Mouse (Mus musculus) midbrain, postnatal 0 days (tissue): ENCODE results near the gene 2210010C04Rik. TPM values are rescaled to one million over a fixed set of nuclear protein-coding genes. Genes with fewer than 3 reads are reported as not detected.
"Not testable (repeated sequence)": the region's sequence is repeated elsewhere in the genome, so short reads cannot be mapped to it uniquely, and the experiment has no call there.

ENCODE experiments used
- ATAC-seq: fragments of 200-750 bp; cut with Nextera tagmentation; 2 replicates; pipeline ENCODE4 v1.8.0; 2017; ENCODE audit warnings: moderate number of reproducible peaks, mild to moderate bottlenecking, moderate TSS enrichment, moderate library complexity; ENCODE audit not compliant: low FRiP score
- DNase-seq: peaks from one replicate; pipeline ENCODE4 v3.0.0-alpha.2; 2015; ENCODE audit warnings: low spot score
- H3K27ac ChIP-seq: fragments of 300-500 bp; sonication (generic); 2 replicates; pipeline ENCODE4 v1.5.1; 2014; ENCODE audit warnings: low read depth, mild to moderate bottlenecking, low read length, mixed read lengths
- H3K27me3 ChIP-seq: fragments of 300-500 bp; sonication (generic); 2 replicates; pipeline ENCODE4 v1.6.1; 2014; ENCODE audit warnings: low read length, control low read depth, mixed read lengths; ENCODE audit not compliant: insufficient read depth
- H3K36me3 ChIP-seq: fragments of 300-500 bp; sonication (generic); 2 replicates; pipeline ENCODE4 v1.6.1; 2014; ENCODE audit warnings: low read length, control low read depth, mixed read lengths; ENCODE audit not compliant: insufficient read depth
- H3K4me1 ChIP-seq: fragments of 300-500 bp; sonication (generic); 2 replicates; pipeline ENCODE4 v1.6.1; 2014; ENCODE audit warnings: mild to moderate bottlenecking, control low read depth, antibody characterized with exemption, low read length, mixed read lengths; ENCODE audit not compliant: insufficient read depth
- H3K4me2 ChIP-seq: fragments of 300-500 bp; sonication (generic); 2 replicates; pipeline ENCODE4 v1.6.1; 2014; ENCODE audit warnings: low read depth, mild to moderate bottlenecking, low read length, mixed read lengths; ENCODE audit not compliant: poor library complexity, severe bottlenecking
- H3K4me3 ChIP-seq: fragments of 300-500 bp; sonication (generic); 2 replicates; pipeline ENCODE4 v1.5.1; 2014; ENCODE audit warnings: low read depth, mild to moderate bottlenecking, low read length, moderate library complexity
- H3K9ac ChIP-seq: fragments of 300-500 bp; sonication (generic); replicated peaks from 2 replicates; pipeline ENCODE4 v1.6.1; 2014; ENCODE audit warnings: mild to moderate bottlenecking, low read length, moderate library complexity, mixed read lengths; ENCODE audit not compliant: poor library complexity, severe bottlenecking
- H3K9me3 ChIP-seq: fragments of 300-500 bp; sonication (generic); 2 replicates; pipeline ENCODE4 v1.6.1; 2016; ENCODE audit warnings: low read length, control low read depth
- CTCF ChIP-seq: IDR thresholded peaks from 2 replicates; pipeline ENCODE4 v1.5.1; 2016; ENCODE audit warnings: antibody characterized with exemption, mild to moderate bottlenecking
- WGBS: fragments of 180-500 bp; shearing (Covaris S2); extraction: QIAGEN DNeasy Blood & Tissue Kit; methylation state at CpG from one replicate; pipeline ENCODE4 v1.1.7; 2014; 5-methylcytosine and 5-hydroxymethylcytosine counted together
- polyA plus RNA-seq: library from polyadenylated mRNA; unstranded; fragments of >200 nt; fragmentation: Nextera tagmentation; extraction: Ambion mirVana; gene quantifications from 2 replicates; pipeline ENCODE4 v1.2.1, GENCODE M21; 2015
- total RNA-seq: library from RNA; depleted of rRNA; stranded (reverse); fragments of >200 nt; gene quantifications from 2 replicates; pipeline ENCODE4 v1.2.3, GENCODE M21; 2014; rRNA removed

2210010C04Rik gene
- total and polyA plus RNA-seq, 2 experiments from 2014 or later = not detected

GRCm38 (mm10) chr6:41018629-41019028 lies 16.7 kb downstream of the 2210010C04Rik start:
- H3K9me3 ChIP-seq = no peaks in the 10 kb centered on the region
- H3K27me3 ChIP-seq = no peaks in the 10 kb centered on the region
- no peak overlapping the region for H3K4me2 ChIP-seq
- WGBS = 85% methylated on average over 2 of the region's 2 CpGs
- H3K4me1 ChIP-seq = no peaks in the 10 kb centered on the region
- no peak overlapping the region for H3K4me3 ChIP-seq
- no peak overlapping the region for H3K9ac ChIP-seq
- TF ChIP-seq CTCF = no peak
- DNase-seq = no peak
- H3K27ac ChIP-seq = no peak overlapping the region
- no peaks in the 10 kb centered on the region for H3K36me3 ChIP-seq
- ATAC-seq = no peak

GRCm38 (mm10) chr6:41015065-41015464 lies 20.2 kb downstream of the 2210010C04Rik start:
- 61% methylated on average over 4 of the region's 4 CpGs for WGBS
- peak; percentile 2 for DNase-seq

GRCm38 (mm10) chr6:40999379-40999778 lies 35.9 kb downstream of the 2210010C04Rik start, which contains the start of gene Gm2663:
Gene Gm2663 (minus strand): TSS chr6:40999479.
- not testable (repeated sequence) for H3K4me1 ChIP-seq, H3K9me3 ChIP-seq, H3K9ac ChIP-seq, ATAC-seq, H3K36me3 ChIP-seq, H3K27ac ChIP-seq, H3K4me2 ChIP-seq, H3K4me3 ChIP-seq, H3K27me3 ChIP-seq, DNase-seq

More at GRCm38 (mm10) chr6:41015065-41015464, 20.2 kb downstream of the 2210010C04Rik start:
- Histone ChIP-seq H3K27me3 (no peaks in the 10 kb centered on the region), H3K4me1 (no peaks in the 10 kb centered on the region), H3K27ac (no peak overlapping the region), H3K9ac (no peak overlapping the region), H3K4me2 (no peak overlapping the region), H3K4me3 (no peak overlapping the region), H3K36me3 (no peaks in the 10 kb centered on the region), H3K9me3 (no peaks in the 10 kb centered on the region)
- ATAC-seq = no peak
- 0 out of 2 replicates have a peak, but pooled peaks have one; percentile 19 for TF ChIP-seq CTCF

Other genes starting within 250 kb of the 2210010C04Rik start
- not detected in 2 replicates for gene Moxd2, start 148.0 kb downstream of the 2210010C04Rik start, total RNA-seq
- gene Moxd2, start 148.0 kb downstream of the 2210010C04Rik start, polyA plus RNA-seq = not detected in 2 replicates
- not detected in 2 replicates for gene Prss58, start 135.1 kb downstream of the 2210010C04Rik start, total RNA-seq
- not detected in 2 replicates for gene Prss58, start 135.1 kb downstream of the 2210010C04Rik start, polyA plus RNA-seq
- gene 1700074P13Rik, start 95.0 kb downstream of the 2210010C04Rik start, total RNA-seq = not detected in 2 replicates
- not detected in 2 replicates for gene 1700074P13Rik, start 95.0 kb downstream of the 2210010C04Rik start, polyA plus RNA-seq
- gene Gm4744, start 83.6 kb downstream of the 2210010C04Rik start, total RNA-seq = not detected in 2 replicates
- not detected in 2 replicates for gene Gm4744, start 83.6 kb downstream of the 2210010C04Rik start, polyA plus RNA-seq
- gene 1810009J06Rik, start 70.8 kb downstream of the 2210010C04Rik start, total RNA-seq = not detected in 2 replicates
- 0.20 TPM in 1 of 2 replicates, not detected in the other for gene 1810009J06Rik, start 70.8 kb downstream of the 2210010C04Rik start, polyA plus RNA-seq
- gene Gm2663, start 36.0 kb downstream of the 2210010C04Rik start, total RNA-seq = not detected in 2 replicates
- 0.25 TPM in 1 of 2 replicates, not detected in the other for gene Gm2663, start 36.0 kb downstream of the 2210010C04Rik start, polyA plus RNA-seq